Mouse (Mus musculus) spleen, adult 2 months (tissue): Measurements from ENCODE around the gene Naa10. TPM values are rescaled to one million over a fixed set of nuclear protein-coding genes. Genes with fewer than 3 reads are reported as not detected.

ENCODE experiments used
- DNase-seq, 2 experiments: peaks; one replicate each; pipeline versions ENCODE4 v3.0.0 to v3.0.0-alpha.2; 2012 to 2021; ENCODE audit warnings: low spot score in 2 of 2, low read depth in 1 of 2
- H3K27ac ChIP-seq: fragments of 200-500 bp; 2 replicates; pipeline ENCODE4 v1.5.1; 2012; ENCODE audit warnings: low read length, inconsistent platforms; ENCODE audit not compliant: insufficient read depth
- H3K27me3 ChIP-seq: fragments of 200-500 bp; 2 replicates; pipeline ENCODE4 v1.6.1; 2012; ENCODE audit warnings: mild to moderate bottlenecking, moderate library complexity, low read length, inconsistent platforms; ENCODE audit not compliant: control insufficient read depth, insufficient read depth
- H3K36me3 ChIP-seq: fragments of 200-500 bp; 2 replicates; pipeline ENCODE4 v1.6.1; 2012; ENCODE audit warnings: mild to moderate bottlenecking, low read length, inconsistent platforms; ENCODE audit not compliant: control insufficient read depth, insufficient read depth
- H3K4me1 ChIP-seq: fragments of 200-500 bp; 2 replicates; pipeline ENCODE4 v1.6.1; 2011; ENCODE audit warnings: inconsistent platforms; ENCODE audit not compliant: control insufficient read depth, insufficient read depth, insufficient read length
- H3K4me3 ChIP-seq: fragments of 200-500 bp; 2 replicates; pipeline ENCODE4 v1.5.1; 2011; ENCODE audit warnings: mild to moderate bottlenecking, inconsistent platforms; ENCODE audit not compliant: insufficient read depth, insufficient read length; ENCODE audit errors: extremely low read depth
- CTCF ChIP-seq: fragments of 200-500 bp; IDR thresholded peaks from 2 replicates; pipeline ENCODE4 v1.5.1; 2011; ENCODE audit warnings: mild to moderate bottlenecking, inconsistent platforms; ENCODE audit not compliant: insufficient read depth, insufficient read length, insufficient replicate concordance; ENCODE audit errors: extremely low read depth
- POLR2A ChIP-seq: fragments of 200-500 bp; IDR thresholded peaks from 2 replicates; pipeline ENCODE4 v1.6.1; 2011; ENCODE audit warnings: low read depth, low read length, inconsistent platforms
- WGBS: fragments of 180-500 bp; shearing (Covaris S2); methylation state at CpG from one replicate; pipeline ENCODE4 v1.1.7; 2018; 5-methylcytosine and 5-hydroxymethylcytosine counted together
- polyA plus RNA-seq: library from polyadenylated mRNA; depleted of rRNA; stranded (reverse); fragments of >200 nt; gene quantifications from 2 replicates; pipeline ENCODE4 v1.2.3, GENCODE M21; 2012

Naa10 gene
- polyA plus RNA-seq, 1 experiment = 36.8 TPM

- 48% methylated on average over 2 of the region's 2 CpGs for WGBS
- peaks cover 19% of the 10 kb centered on the region for H3K36me3 ChIP-seq
- peak in 1 of 2 experiments; percentile 36 for DNase-seq
Observed at GRCm38 (mm10) chrX:73895719-73896118, 26.0 kb downstream of the Naa10 start, which contains the start of gene L1cam. Gene L1cam, minus strand, starts transcription at chrX:73896105.

GRCm38 (mm10) chrX:73892833-73893232 is 28.9 kb downstream of the Naa10 start:
- Histone ChIP-seq H3K4me3 (no peak overlapping the region), H3K36me3 (peaks cover 12% of the 10 kb centered on the region; the same call in 1 of the 2 replicates), H3K4me1 (no peaks in the 10 kb centered on the region), H3K27ac (no peak overlapping the region), H3K27me3 (no peaks in the 10 kb centered on the region)
- TF ChIP-seq POLR2A (no peak), CTCF (no peak)
- DNase-seq = no peak
- WGBS = 92% methylated on average over 14 of the region's 14 CpGs

More at GRCm38 (mm10) chrX:73895719-73896118, 26.0 kb downstream of the Naa10 start, which contains the start of gene L1cam:
- TF ChIP-seq POLR2A (no peak), CTCF (peak; percentile 7; the same call in 1 of the 2 replicates)
- Histone ChIP-seq H3K27ac (no peak within 1 kb of the TSS), H3K4me1 (no peaks in the 10 kb centered on the region), H3K4me3 (no peak within 1 kb of the TSS), H3K27me3 (no peaks in the 10 kb centered on the region)

GRCm38 (mm10) chrX:73891551-73892152 is 30.1 kb downstream of the Naa10 start, which contains the start of gene Avpr2:
Gene Avpr2, plus strand, starts transcription at chrX:73892102.
- H3K27ac ChIP-seq = no peak within 1 kb of the TSS
- TF ChIP-seq CTCF = no peak
- no peak for TF ChIP-seq POLR2A
- H3K36me3 ChIP-seq = peaks cover 10% of the 10 kb centered on the region; the same call in 1 of the 2 replicates
- no peaks in the 10 kb centered on the region for H3K4me1 ChIP-seq
- 49% methylated on average over 6 of the region's 6 CpGs for WGBS
- no peaks in the 10 kb centered on the region for H3K27me3 ChIP-seq
- DNase-seq = no peak
- H3K4me3 ChIP-seq = no peak within 1 kb of the TSS

- Histone ChIP-seq H3K4me1 (peaks cover 6% of the 10 kb centered on the region; the same call in 1 of the 2 replicates), H3K27ac (no peak overlapping the region), H3K36me3 (no peaks in the 10 kb centered on the region), H3K27me3 (no peaks in the 10 kb centered on the region), H3K4me3 (no peak overlapping the region)
- WGBS = 62% methylated on average over 6 of the region's 6 CpGs
- no peak for DNase-seq
- TF ChIP-seq POLR2A (no peak), CTCF (no peak)
Observed at GRCm38 (mm10) chrX:73881463-73881862, 40.3 kb downstream of the Naa10 start.

- no peak overlapping the region for H3K27ac ChIP-seq
- peaks cover 6% of the 10 kb centered on the region; the same call in 1 of the 2 replicates for H3K4me1 ChIP-seq
- WGBS = 41% methylated on average over 16 of the region's 16 CpGs
- no peak for DNase-seq
- H3K4me3 ChIP-seq = peak overlapping the region; percentile 77; the same call in 1 of the 2 replicates
- TF ChIP-seq CTCF (no peak), POLR2A (no peak)
- H3K36me3 ChIP-seq = no peaks in the 10 kb centered on the region
- no peaks in the 10 kb centered on the region for H3K27me3 ChIP-seq
Observed at GRCm38 (mm10) chrX:73881036-73881427, 40.7 kb downstream of the Naa10 start.

- Histone ChIP-seq H3K4me1 (peaks cover 6% of the 10 kb centered on the region; the same call in 1 of the 2 replicates), H3K27me3 (no peaks in the 10 kb centered on the region), H3K4me3 (peak overlapping the region; percentile 77), H3K36me3 (no peaks in the 10 kb centered on the region), H3K27ac (no peak overlapping the region)
- DNase-seq = peak; percentile 15 to 59
- 21% methylated on average over 35 of the region's 48 CpGs for WGBS
- TF ChIP-seq POLR2A (no peak), CTCF (no peak)
Observed at GRCm38 (mm10) chrX:73880194-73881035, 41.3 kb downstream of the Naa10 start.
